Mouse (Mus musculus): ENCODE measurements around the gene Olfr569. TPM values are rescaled to one million over a fixed set of nuclear protein-coding genes. Genes with fewer than 3 reads are reported as not detected.

Olfr569 gene
- polyA plus RNA-seq (2016; fragmentation: Nextera tagmentation; extraction: Ambion mirVana): not detected in 2 replicates

DNA sequence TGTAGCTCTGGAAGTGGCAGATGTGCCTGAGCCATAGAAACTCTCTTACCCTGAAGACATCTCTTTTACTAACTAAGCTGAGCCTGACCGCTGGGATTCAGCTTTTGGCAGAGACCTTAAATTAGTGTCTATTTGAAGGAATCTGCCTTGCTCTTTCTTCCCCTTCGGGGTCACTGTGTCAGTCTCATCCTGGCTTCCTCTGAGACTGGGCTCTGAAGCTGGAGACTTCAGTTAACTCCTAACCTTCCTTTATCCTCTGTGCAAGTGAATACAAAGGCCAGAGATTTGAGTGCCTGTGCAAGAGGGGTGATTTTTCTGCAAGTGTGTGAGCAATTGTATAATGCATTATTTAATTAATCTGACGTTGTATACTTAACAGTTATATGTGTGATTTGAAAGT lies at the start of gene Olfr569:
TSS of gene Olfr569 (minus strand) at position 101 of the 400 bp plus-strand sequence.
- WGBS: 81% methylated on average over 3 of the region's 3 CpGs
- H3K36me3 ChIP-seq (replicated peaks): no peaks in the 10 kb centered on the region
- H3K27me3 ChIP-seq: no peaks in the 10 kb centered on the region
- no peak within 1 kb of the TSS for H3K27ac ChIP-seq
- no peak within 1 kb of the TSS for H3K9ac ChIP-seq
- no peaks in the 10 kb centered on the region for H3K9me3 ChIP-seq
- H3K4me2 ChIP-seq: no peak within 1 kb of the TSS
- no peak for ATAC-seq (ENCODE audit: low FRiP score)
- H3K4me3 ChIP-seq (replicated peaks): no peak within 1 kb of the TSS
- H3K4me1 ChIP-seq: no peaks in the 10 kb centered on the region

DNA sequence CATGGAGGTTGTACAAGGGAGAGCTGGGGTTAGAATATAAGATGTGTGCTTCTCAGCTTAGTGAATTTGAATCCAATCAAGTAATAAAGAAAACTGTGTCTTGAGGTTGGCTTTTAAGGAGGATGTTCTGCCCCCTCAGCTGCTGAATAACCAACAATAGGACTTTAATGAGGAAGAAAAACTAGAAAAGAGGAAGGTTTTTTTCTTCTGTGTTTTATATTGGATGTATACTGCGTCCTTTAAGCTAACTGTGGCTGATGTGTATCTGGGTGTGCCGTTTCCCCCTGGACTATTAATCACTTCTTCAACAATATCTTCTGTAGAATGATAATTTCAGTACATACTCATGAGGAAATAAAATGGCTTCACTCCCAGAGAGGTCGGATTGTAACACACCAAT lies 36.4 kb upstream of the Olfr569 start:
- Histone ChIP-seq H3K9me3 (no peaks in the 10 kb centered on the region), H3K36me3 (replicated peaks) (no peaks in the 10 kb centered on the region), H3K27ac (no peak overlapping the region), H3K27me3 (no peaks in the 10 kb centered on the region), H3K4me2 (no peak overlapping the region), H3K4me3 (replicated peaks) (no peak overlapping the region), H3K9ac (no peak overlapping the region), H3K4me1 (no peaks in the 10 kb centered on the region)
- WGBS: 73% methylated on average over 3 of the region's 3 CpGs
- ATAC-seq (ENCODE audit: low FRiP score): no peak

DNA sequence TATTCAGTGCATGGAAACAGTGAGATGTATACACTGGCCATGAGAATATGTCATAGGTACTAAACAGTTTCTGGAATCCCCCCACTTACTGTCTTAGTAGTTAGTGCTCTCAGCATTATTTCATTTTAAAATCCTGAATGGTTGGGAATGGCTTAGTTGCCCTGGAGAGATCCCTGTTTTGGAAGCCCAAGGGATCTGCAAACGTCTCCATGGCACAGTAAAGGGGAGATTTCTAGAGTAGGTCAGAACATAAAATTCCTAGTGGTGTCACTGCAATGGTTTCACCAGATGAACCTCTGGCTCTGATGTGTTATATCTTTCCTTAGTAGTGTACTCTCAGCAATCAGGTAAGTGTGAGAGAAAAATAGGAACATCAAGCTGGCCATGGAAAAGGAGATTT lies 33.4 kb upstream of the Olfr569 start, which contains the start of gene Olfr572:
TSS of gene Olfr572 (plus strand) at position 301 of the 400 bp plus-strand sequence.
- Histone ChIP-seq H3K4me3 (replicated peaks) (no peak within 1 kb of the TSS), H3K27me3 (no peaks in the 10 kb centered on the region), H3K36me3 (replicated peaks) (no peaks in the 10 kb centered on the region), H3K27ac (no peak within 1 kb of the TSS), H3K4me1 (no peaks in the 10 kb centered on the region), H3K4me2 (no peak within 1 kb of the TSS), H3K9ac (no peak within 1 kb of the TSS), H3K9me3 (no peaks in the 10 kb centered on the region)
- WGBS: 74% methylated on average over 1 of the region's 1 CpGs
- ATAC-seq (ENCODE audit: low FRiP score): no peak

DNA sequence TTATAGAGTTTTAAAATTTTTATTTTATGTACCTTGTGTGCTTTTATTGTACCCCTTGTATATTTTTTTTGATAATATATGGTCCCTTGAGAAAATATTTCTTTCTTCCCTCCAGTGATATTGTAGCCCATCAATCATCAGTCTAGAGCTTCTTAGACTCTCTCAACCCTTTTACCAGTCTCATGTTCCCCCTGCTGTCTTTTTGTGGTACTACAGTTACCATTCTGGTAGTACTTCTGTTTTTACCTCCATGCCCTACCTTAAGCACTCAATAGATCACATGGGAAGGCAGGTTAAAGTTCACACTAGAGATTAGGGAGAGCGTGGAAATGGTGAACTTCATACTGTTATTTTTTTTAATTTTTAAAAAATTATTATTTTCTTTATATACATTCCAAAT lies 28.9 kb upstream of the Olfr569 start:
- 25% methylated on average over 1 of the region's 1 CpGs for WGBS
- no peak overlapping the region for H3K9ac ChIP-seq
- no peaks in the 10 kb centered on the region for H3K4me1 ChIP-seq
- H3K36me3 ChIP-seq (replicated peaks): no peaks in the 10 kb centered on the region
- no peak overlapping the region for H3K4me2 ChIP-seq
- H3K27me3 ChIP-seq: no peaks in the 10 kb centered on the region
- H3K27ac ChIP-seq: no peak overlapping the region
- ATAC-seq (ENCODE audit: low FRiP score): peak; percentile 79
- H3K4me3 ChIP-seq (replicated peaks): no peak overlapping the region
- no peaks in the 10 kb centered on the region for H3K9me3 ChIP-seq

DNA sequence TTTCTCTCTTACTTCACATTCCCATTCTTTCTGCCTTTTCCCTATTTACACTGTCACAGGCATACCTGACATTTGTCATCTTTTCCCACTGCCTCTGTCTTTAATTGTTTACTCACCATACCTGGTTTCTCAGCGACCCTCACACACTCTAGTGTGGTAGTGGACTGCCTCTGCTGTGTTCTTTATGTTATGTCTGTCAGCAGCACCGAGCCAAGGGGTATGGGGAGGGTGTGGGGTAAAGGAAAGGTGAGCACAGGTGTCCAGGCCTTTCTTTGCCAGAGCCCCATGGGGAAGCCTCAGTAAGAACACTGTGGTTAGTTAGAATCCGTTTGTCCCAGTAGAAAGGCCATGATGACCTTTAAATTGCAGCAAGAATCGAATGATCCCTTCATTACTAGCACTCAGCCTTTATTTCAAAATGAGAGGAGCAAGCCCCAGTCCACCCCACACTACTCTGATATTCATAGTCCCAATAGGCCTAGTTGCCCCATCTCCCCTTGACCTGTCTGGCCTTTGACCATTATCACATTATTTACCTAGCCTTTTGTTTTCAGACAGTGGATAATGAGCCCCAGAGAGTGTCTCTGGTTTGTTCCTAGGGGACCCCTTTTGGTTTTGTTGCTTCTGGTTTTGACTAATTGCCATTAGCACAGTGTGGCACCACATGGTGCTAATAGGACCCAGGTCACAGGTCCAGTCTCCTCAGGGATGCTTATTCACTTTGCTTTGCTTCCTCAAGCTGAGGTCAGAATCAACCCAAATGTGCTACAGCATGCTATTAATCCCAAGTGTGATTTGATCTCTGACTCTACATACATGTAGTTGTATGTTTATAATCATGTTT lies 26.6 kb upstream of the Olfr569 start, which contains the start of gene Olfr571:
TSS of gene Olfr571 (minus strand) at position 505 of the 844 bp plus-strand sequence.
- H3K9me3 ChIP-seq: no peaks in the 10 kb centered on the region
- no peaks in the 10 kb centered on the region for H3K27me3 ChIP-seq
- no peak within 1 kb of the TSS for H3K27ac ChIP-seq
- no peak for ATAC-seq (ENCODE audit: low FRiP score)
- no peak within 1 kb of the TSS for H3K4me3 ChIP-seq (replicated peaks)
- WGBS: 55% methylated on average over 4 of the region's 4 CpGs
- H3K4me2 ChIP-seq: no peak within 1 kb of the TSS
- no peak within 1 kb of the TSS for H3K9ac ChIP-seq
- H3K36me3 ChIP-seq (replicated peaks): no peaks in the 10 kb centered on the region
- no peaks in the 10 kb centered on the region for H3K4me1 ChIP-seq

DNA sequence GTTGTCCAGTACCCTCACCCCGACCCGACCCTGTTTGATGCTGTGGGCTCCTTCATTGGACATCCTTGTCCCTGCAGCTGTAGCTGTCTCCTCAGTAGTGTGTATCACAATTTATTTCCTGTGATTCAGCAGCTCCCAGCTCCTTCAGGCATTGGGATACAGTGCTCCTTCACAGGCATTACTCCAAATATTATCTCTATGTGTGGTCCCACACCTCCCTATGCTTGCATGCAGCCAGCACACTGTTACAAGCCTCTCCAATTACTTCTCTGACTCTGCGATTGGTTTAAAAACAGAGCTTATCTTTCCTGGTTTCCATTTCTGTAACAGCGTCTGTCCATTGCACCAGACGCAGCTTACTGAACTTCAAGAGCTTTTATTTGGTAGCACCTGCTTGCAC lies 25.7 kb upstream of the Olfr569 start:
- Histone ChIP-seq H3K4me1 (no peaks in the 10 kb centered on the region), H3K4me3 (replicated peaks) (no peak overlapping the region), H3K9me3 (no peaks in the 10 kb centered on the region), H3K36me3 (replicated peaks) (no peaks in the 10 kb centered on the region), H3K27me3 (no peaks in the 10 kb centered on the region), H3K9ac (no peak overlapping the region), H3K27ac (no peak overlapping the region), H3K4me2 (no peak overlapping the region)
- ATAC-seq (ENCODE audit: low FRiP score): no peak
- 81% methylated on average over 5 of the region's 5 CpGs for WGBS

DNA sequence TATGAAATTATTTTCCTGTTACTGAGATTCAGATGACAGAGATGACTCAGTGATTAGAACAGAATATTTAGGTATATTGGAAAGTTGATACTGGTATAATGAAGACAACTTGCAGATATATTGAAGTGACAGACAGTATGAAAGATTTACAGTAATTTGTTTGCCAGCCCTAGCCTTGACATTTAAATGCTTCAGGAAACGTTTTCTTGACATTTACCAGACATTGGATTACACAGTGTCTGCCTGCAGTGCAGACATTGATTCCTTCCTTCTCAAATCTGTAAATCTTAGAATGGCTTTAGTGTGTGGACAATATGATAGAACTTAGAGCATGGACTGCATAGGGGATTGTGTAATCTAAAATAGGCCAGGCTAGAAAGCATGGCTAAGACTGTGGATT lies 24.6 kb upstream of the Olfr569 start:
- Histone ChIP-seq H3K4me1 (no peaks in the 10 kb centered on the region), H3K4me2 (no peak overlapping the region), H3K27ac (no peak overlapping the region), H3K36me3 (replicated peaks) (no peaks in the 10 kb centered on the region), H3K9ac (no peak overlapping the region), H3K9me3 (no peaks in the 10 kb centered on the region), H3K27me3 (no peaks in the 10 kb centered on the region), H3K4me3 (replicated peaks) (no peak overlapping the region)
- ATAC-seq (ENCODE audit: low FRiP score): no peak
- 62% methylated on average over 1 of the region's 1 CpGs for WGBS

DNA sequence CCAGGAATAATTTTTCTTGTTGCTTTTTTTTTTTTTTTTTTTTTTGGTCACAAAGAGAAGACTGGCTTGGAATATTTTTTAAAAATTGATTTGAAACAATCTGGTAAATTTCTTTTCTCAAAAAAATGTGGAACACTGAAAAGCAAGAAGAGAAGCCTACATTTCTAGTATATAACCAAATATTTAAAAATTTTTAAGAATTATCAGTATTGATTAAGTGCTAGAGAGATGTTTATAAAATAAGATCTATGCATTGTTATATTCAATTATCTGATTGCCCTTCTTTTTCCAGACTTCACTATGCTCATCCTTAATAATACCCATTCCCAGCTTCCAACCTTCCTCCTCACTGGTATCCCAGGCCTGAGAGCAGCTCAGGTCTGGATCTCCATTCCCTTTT lies 13.9 kb downstream of the Olfr569 start, which contains the start of gene Olfr568:
TSS of gene Olfr568 (plus strand) at position 301 of the 400 bp plus-strand sequence.
- H3K9me3 ChIP-seq: no peaks in the 10 kb centered on the region
- H3K4me1 ChIP-seq: no peaks in the 10 kb centered on the region
- no peak within 1 kb of the TSS for H3K27ac ChIP-seq
- H3K36me3 ChIP-seq (replicated peaks): no peaks in the 10 kb centered on the region
- H3K27me3 ChIP-seq: no peaks in the 10 kb centered on the region
- H3K9ac ChIP-seq: no peak within 1 kb of the TSS
- no peak within 1 kb of the TSS for H3K4me2 ChIP-seq
- H3K4me3 ChIP-seq (replicated peaks): no peak within 1 kb of the TSS
- no peak for ATAC-seq (ENCODE audit: low FRiP score)

DNA sequence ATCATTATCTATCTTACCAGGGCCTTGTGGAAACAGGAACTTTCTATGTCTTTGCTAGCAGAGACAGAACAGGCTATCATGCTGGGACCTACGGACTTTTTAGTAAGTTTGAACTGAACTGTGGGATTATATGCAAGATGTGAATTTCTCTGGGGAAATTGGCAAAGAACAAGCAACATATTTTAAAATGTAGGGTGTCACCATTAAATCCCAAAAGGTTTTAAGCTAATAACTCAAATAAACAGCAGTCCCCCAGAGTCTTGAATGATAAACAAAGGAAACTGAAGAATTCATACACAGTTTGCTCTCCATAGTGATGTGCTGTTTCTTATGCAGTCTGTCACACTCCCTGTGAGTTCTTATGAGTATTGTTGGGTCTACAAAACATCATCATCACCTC lies 32.0 kb downstream of the Olfr569 start, which contains the start of gene Olfr566:
TSS of gene Olfr566 (minus strand) at position 101 of the 400 bp plus-strand sequence.
- no peak within 1 kb of the TSS for H3K27ac ChIP-seq
- no peak for ATAC-seq (ENCODE audit: low FRiP score)
- H3K27me3 ChIP-seq: no peaks in the 10 kb centered on the region
- H3K9ac ChIP-seq: no peak within 1 kb of the TSS
- no peak within 1 kb of the TSS for H3K4me2 ChIP-seq
- no peaks in the 10 kb centered on the region for H3K9me3 ChIP-seq
- WGBS: 90% methylated on average over 1 of the region's 1 CpGs
- no peaks in the 10 kb centered on the region for H3K36me3 ChIP-seq (replicated peaks)
- H3K4me3 ChIP-seq (replicated peaks): no peak within 1 kb of the TSS
- H3K4me1 ChIP-seq: no peaks in the 10 kb centered on the region

DNA sequence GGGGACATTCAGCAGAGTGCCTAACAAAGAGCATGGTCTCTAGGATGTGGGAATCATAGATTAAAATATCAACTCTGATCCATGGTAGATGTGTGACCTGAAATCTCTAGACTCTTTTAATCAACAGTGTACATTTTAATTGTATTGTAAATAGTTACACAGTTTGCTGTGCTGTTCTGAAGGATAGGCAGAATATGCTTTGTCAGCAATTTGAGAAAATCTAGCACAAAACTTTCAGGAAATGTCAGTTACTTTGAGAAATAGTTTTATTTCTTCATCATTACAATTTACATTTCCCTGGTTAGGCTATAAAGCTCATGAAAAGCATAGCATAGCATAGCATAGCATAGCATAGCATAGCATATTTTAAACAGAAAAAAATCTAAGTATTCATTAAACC lies 34.9 kb downstream of the Olfr569 start:
- Histone ChIP-seq H3K36me3 (replicated peaks) (no peaks in the 10 kb centered on the region), H3K9me3 (no peaks in the 10 kb centered on the region), H3K9ac (no peak overlapping the region), H3K27ac (no peak overlapping the region), H3K27me3 (no peaks in the 10 kb centered on the region), H3K4me3 (replicated peaks) (no peak overlapping the region), H3K4me1 (no peaks in the 10 kb centered on the region), H3K4me2 (no peak overlapping the region)
- ATAC-seq (ENCODE audit: low FRiP score): no peak

Other genes with a start within 250 kb of the Olfr569 start
- not detected in 2 replicates for gene Olfr555, start 232.1 kb downstream of the Olfr569 start, polyA plus RNA-seq (2016; fragmentation: Nextera tagmentation; extraction: Ambion mirVana)
- gene Olfr556, start 226.0 kb downstream of the Olfr569 start, polyA plus RNA-seq (2016; fragmentation: Nextera tagmentation; extraction: Ambion mirVana): not detected in 2 replicates
- 7.5 and 9.8 TPM in 2 replicates for gene Trim68, start 203.6 kb downstream of the Olfr569 start, polyA plus RNA-seq (2016; fragmentation: Nextera tagmentation; extraction: Ambion mirVana)
- gene Olfr557, start 195.0 kb downstream of the Olfr569 start, polyA plus RNA-seq (2016; fragmentation: Nextera tagmentation; extraction: Ambion mirVana): not detected in 2 replicates
- gene Olfr558, start 188.7 kb downstream of the Olfr569 start, polyA plus RNA-seq (2016; fragmentation: Nextera tagmentation; extraction: Ambion mirVana): not detected in 2 replicates
- not detected in 2 replicates for gene Olfr33, start 171.8 kb downstream of the Olfr569 start, polyA plus RNA-seq (2016; fragmentation: Nextera tagmentation; extraction: Ambion mirVana)
- not detected in 2 replicates for gene Olfr559, start 163.4 kb downstream of the Olfr569 start, polyA plus RNA-seq (2016; fragmentation: Nextera tagmentation; extraction: Ambion mirVana)
- not detected in 2 replicates for gene Olfr560, start 131.5 kb downstream of the Olfr569 start, polyA plus RNA-seq (2016; fragmentation: Nextera tagmentation; extraction: Ambion mirVana)
- 0.10 TPM in 1 of 2 replicates, not detected in the other for gene Olfr78, start 131.4 kb downstream of the Olfr569 start, polyA plus RNA-seq (2016; fragmentation: Nextera tagmentation; extraction: Ambion mirVana)
- not detected in 2 replicates for gene Olfr561, start 119.7 kb downstream of the Olfr569 start, polyA plus RNA-seq (2016; fragmentation: Nextera tagmentation; extraction: Ambion mirVana)
- gene Olfr564, start 87.4 kb downstream of the Olfr569 start, polyA plus RNA-seq (2016; fragmentation: Nextera tagmentation; extraction: Ambion mirVana): not detected in 2 replicates
- not detected in 2 replicates for gene Olfr566, start 32.1 kb downstream of the Olfr569 start, polyA plus RNA-seq (2016; fragmentation: Nextera tagmentation; extraction: Ambion mirVana)
- not detected in 2 replicates for gene Olfr568, start 13.8 kb downstream of the Olfr569 start, polyA plus RNA-seq (2016; fragmentation: Nextera tagmentation; extraction: Ambion mirVana)
- not detected in 2 replicates for gene Olfr570, start 3.7 kb upstream of the Olfr569 start, polyA plus RNA-seq (2016; fragmentation: Nextera tagmentation; extraction: Ambion mirVana)
- gene Olfr571, start 26.7 kb upstream of the Olfr569 start, polyA plus RNA-seq (2016; fragmentation: Nextera tagmentation; extraction: Ambion mirVana): 0.12 and 0.13 TPM in 2 replicates
- gene Olfr572, start 33.5 kb upstream of the Olfr569 start, polyA plus RNA-seq (2016; fragmentation: Nextera tagmentation; extraction: Ambion mirVana): not detected in 2 replicates
- gene Olfr573-ps1, start 51.7 kb upstream of the Olfr569 start, polyA plus RNA-seq (2016; fragmentation: Nextera tagmentation; extraction: Ambion mirVana): not detected in 2 replicates
- not detected in 2 replicates for gene Olfr574, start 57.6 kb upstream of the Olfr569 start, polyA plus RNA-seq (2016; fragmentation: Nextera tagmentation; extraction: Ambion mirVana)
- gene Olfr575, start 67.9 kb upstream of the Olfr569 start, polyA plus RNA-seq (2016; fragmentation: Nextera tagmentation; extraction: Ambion mirVana): not detected in 2 replicates
- not detected in 2 replicates for gene Olfr576, start 71.8 kb upstream of the Olfr569 start, polyA plus RNA-seq (2016; fragmentation: Nextera tagmentation; extraction: Ambion mirVana)
- gene Olfr577, start 85.1 kb upstream of the Olfr569 start, polyA plus RNA-seq (2016; fragmentation: Nextera tagmentation; extraction: Ambion mirVana): not detected in 2 replicates
- not detected in 2 replicates for gene Olfr578, start 98.4 kb upstream of the Olfr569 start, polyA plus RNA-seq (2016; fragmentation: Nextera tagmentation; extraction: Ambion mirVana)
- gene Olfr582, start 147.1 kb upstream of the Olfr569 start, polyA plus RNA-seq (2016; fragmentation: Nextera tagmentation; extraction: Ambion mirVana): not detected in 2 replicates
- not detected in 2 replicates for gene Olfr583, start 160.4 kb upstream of the Olfr569 start, polyA plus RNA-seq (2016; fragmentation: Nextera tagmentation; extraction: Ambion mirVana)
- not detected in 2 replicates for gene Olfr584, start 191.0 kb upstream of the Olfr569 start, polyA plus RNA-seq (2016; fragmentation: Nextera tagmentation; extraction: Ambion mirVana)
- gene Olfr585, start 206.8 kb upstream of the Olfr569 start, polyA plus RNA-seq (2016; fragmentation: Nextera tagmentation; extraction: Ambion mirVana): not detected in 2 replicates
- gene Olfr586, start 234.8 kb upstream of the Olfr569 start, polyA plus RNA-seq (2016; fragmentation: Nextera tagmentation; extraction: Ambion mirVana): not detected in 2 replicates
- gene Olfr588-ps1, start 250.0 kb upstream of the Olfr569 start, polyA plus RNA-seq (2016; fragmentation: Nextera tagmentation; extraction: Ambion mirVana): not detected in 2 replicates